Mouse (Mus musculus) neutrophil, adult 5-6 weeks (primary cell): Measurements from ENCODE around the gene Bcas3. TPM values are rescaled to one million over a fixed set of nuclear protein-coding genes. Genes with fewer than 3 reads are reported as not detected.

Experiments
- ATAC-seq: fragments of 151-379, 151-347 bp; 2 replicates; pipeline ENCODE4 v1.8.0; 2017; ENCODE audit warnings: mild to moderate bottlenecking, moderate TSS enrichment; ENCODE audit not compliant: insufficient number of reproducible peaks, poor library complexity, low FRiP score, severe bottlenecking; ENCODE audit errors: extremely low read depth
- total RNA-seq: library from RNA; stranded (forward); fragments of 200-1000 nt; gene quantifications from 2 replicates; pipeline ENCODE4 v1.2.3, GENCODE M21; 2017

Bcas3 gene
- total RNA-seq, 1 experiment from 2014 or later = 38.4 TPM

DNA sequence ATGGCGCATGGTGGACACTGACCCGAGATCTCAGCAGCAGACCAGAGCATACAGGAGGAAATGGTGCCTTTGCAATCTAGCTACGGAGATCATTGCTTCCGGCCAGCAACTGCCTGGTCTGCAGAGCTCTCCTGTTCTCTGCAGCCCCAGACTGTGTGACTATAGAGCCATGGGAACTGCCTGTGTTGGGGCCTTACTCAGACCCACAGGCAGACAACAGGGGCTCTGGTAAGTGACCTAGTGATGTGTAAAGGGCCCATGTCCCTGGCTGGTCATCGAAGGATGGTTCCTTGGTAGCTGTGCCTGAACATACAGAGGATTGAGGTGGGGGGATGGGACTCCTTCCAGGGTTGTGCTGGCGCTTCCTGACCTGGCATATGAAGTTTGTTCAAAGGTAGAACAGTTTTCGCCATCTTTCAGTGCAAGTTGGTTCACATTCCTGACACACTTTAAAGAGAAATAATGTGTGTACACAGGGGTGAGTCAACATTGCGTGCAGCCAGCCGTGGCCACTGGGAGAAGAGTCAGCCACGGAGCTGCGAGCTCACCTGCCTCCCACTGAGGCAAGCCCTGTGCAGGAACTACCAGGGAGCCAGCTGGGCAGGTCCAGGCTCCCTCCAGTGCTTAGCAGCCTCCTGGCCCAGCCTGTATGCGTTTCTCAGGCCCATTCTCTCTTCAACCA lies 439.7 kb downstream of the Bcas3 start:
- ATAC-seq = no peak

DNA sequence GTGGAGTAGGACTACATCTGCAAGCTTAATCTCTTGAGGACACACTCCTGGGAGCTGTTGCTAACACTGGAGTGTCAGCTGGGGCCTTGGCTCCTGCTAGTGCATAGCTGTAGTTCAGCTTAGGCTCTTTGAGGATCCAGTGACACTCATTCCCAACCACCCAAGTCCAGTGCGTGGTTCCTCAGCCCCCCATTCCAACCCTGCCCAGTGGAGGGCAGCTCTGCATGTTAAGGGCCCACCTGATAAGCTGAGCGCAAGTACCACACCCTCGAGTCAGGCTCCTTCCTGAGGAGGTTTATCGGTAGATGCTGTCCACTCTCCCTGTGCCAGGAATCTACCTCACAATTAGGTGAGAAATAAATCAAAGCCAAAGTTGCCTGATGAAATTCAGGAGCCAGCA lies 446.5 kb downstream of the Bcas3 start:
- ATAC-seq = no peak

DNA sequence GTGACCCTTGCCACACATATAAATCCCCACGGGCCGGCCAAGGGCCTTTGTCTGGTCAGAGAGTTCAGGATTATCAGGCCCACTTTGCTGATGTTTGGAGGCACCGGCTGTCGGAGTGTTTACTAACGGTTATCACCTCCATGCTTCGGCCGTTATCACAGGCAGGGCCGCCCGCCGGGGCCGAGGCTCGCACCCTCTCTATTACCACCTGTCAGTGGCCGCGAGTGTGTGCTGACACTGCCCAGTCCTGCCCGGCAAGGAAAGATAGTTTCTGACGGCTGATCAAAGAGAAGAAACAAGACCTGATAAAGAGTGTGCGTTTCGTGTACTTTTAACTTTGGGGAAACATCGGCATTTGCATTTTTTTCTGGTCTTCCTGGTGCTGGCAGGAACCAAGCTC lies 446.9 kb downstream of the Bcas3 start:
- ATAC-seq = no peak

DNA sequence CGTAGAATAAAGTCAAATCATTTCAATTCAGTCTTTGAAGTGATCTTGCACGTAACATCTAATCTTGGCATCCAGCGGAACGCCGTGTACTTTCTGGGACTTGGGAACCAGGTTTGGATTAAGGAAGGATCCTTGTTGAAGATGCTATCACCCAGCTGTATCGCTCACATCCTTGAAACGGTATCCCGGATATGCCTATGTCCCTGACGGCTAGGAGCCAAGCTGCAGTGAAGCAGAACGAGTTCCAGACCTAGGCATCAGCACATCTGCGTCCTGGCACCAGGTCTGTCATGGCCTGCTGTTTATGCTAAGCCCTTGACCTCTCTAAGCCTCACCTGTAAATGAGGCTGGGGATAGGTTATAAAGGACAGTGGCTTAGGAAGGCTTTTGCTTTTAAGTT lies 447.4 kb downstream of the Bcas3 start:
- ATAC-seq = no peak

DNA sequence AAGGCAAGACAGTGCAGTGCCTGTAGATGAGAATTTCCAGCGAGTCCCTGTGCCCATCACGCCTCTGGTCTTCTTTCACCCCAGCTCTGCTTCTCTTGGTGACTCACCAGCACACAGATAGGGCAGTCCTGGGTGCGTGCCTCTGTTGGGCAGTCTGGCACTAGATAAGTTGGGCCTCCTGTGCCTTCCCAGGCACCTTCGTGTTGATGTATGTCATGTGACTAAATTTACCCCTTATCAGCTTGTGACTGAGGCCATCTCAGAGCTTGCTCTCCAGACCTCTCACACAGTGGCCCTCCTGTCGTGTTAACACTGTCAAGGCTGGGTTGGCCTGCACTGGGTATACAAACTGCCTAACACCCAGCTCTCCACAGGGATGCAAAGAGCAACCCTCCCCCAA lies 451.1 kb downstream of the Bcas3 start:
- ATAC-seq = no peak

DNA sequence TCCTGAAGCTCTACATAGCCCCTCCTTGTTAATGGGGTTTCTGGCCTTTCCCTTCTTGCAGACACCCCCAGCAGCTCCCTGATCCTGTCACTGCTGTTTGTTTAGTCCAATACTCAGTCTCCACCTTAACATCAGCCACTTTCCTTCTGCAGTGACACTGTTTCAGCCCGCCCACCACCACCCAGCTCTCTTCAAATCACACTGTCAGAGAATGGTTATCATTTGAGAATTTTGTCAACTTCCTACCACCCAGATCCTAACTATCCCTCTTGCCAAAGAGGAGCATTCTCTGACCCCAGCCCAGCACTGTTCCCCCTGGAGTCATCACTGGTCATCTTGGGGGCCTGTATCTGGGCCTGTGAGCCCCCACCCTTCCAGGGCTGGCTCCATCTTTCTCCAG lies 452.8 kb downstream of the Bcas3 start:
- no peak for ATAC-seq

DNA sequence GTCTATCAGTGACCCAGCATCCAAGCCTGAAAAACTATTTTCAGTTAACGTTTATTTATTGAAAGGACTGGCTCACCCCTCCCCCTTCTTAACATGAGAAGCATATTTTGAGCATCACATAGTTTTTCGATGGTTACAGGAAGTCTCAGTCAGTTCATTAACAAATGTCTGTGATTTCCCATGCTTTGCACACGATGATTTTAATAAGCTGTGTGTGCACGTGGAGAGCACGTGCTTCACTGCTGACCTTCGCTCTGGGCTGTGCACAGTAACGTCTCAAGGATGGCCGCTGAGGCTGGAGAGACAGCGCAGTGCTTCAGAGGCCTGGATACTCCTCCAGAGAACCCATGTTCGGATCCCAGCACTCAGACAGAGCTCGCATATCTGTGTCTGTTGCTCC lies 454.4 kb downstream of the Bcas3 start:
- no peak for ATAC-seq

DNA sequence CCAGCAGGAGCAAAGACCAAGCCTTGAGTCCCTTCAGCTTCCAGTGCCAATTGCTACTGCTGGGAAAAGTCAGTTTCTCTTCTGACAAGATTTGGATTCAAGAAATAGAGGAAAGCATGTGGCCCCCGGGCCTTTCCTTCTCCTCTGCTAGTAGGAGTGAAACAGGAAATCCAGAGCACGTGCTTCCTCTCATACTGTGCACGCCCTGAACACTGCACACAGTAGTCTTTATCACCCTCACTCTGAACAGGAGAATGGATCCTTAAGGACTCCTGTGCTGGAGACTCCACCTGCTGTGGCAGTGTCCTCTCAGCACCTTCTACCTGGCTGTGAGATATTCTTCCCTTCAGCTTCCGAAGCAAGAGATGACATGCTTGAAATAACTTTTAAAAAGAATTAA lies 458.3 kb downstream of the Bcas3 start:
- no peak for ATAC-seq

DNA sequence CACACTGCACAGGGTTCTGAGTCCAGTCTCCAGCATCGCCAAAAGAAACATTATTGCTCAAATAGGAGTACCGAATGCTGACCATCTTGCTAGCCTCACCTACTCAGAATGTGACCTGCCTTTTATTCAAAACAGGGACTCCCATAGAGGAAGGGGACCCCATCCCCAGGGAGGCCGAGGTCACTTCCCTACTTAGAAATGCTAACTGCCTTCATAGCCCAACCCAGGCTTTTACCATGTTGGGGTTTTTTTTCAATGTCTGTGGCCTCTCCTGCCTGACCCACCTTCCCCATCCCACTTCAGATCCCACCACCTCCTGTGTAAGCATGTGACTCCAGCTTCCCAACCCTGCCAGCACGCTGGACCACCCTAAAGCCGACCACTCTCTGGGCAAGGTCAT lies 458.7 kb downstream of the Bcas3 start:
- ATAC-seq = no peak

DNA sequence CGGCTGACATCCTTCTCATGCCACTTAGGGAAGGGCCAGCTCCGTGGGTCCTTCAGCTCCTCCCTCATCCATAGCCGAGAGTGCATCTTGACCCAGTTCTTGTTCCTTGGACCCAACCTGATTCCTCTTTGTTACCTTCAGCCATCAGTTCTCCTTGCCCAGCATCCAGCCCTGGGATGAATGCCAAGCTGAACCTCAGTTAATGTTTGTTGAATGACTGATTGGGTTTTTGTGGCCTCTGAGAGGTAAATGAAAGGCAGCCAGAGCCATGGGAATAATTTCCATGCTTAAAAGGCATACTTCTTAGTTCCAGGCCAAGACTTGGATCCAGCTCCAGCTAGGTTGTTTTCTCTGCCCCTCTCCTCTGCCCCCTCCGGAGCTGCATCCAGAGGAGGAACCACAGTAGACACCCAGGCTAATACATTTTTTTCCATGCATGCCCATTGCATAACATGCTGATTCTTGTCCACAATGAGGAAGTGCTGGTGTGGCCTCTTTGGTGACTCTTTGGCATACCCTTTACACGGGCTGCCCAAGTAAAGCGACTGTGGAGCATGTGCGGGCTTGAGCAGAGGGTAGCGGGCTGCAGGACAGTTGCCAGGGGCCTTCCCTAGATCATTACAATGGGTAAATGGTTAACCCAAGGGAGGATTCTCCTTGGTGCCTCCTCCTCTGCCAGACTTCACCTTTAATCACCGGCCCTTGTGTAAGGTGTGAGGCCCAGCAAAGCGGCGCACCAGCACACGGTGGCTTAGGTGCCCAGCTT lies 459.4 kb downstream of the Bcas3 start:
- ATAC-seq = peak; percentile 59

DNA sequence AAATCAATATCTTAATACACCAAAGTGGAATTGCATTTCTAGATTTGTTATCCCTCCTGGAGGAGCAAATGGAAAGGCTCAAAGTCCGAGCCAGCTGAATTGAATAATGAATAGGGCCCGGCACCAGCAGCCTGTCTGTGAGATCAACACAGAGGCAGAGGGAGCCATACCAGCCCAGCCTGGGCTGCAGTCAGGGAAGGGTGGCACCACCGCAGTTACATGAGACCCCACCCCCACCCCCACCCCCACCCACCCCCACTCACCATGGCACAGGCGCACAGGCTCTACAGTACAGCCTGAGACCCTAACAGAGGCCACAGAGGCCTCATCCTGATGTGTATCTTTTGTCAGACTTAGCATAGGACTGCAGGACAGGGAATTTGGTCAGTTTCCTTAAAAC lies 461.7 kb downstream of the Bcas3 start:
- ATAC-seq = no peak

DNA sequence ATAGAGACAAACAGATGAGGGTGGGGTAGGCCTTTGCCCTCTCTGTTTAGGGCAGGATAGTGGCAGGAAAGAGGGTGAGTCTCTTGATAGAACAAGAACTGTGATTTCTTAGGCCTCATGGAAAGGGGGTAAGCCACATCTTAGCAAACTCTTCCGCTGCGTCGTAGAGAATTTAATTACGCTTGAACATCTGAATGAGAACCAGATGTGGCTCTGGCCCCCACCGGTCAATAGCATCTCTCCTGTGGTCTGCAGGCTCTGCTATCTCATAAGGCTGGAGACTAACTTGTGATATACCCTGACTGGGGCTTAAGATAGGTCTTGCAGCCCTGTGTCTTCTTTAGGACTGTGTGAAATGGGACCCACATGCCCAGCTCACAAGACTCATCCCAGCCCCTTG lies 463.5 kb downstream of the Bcas3 start:
- no peak for ATAC-seq

DNA sequence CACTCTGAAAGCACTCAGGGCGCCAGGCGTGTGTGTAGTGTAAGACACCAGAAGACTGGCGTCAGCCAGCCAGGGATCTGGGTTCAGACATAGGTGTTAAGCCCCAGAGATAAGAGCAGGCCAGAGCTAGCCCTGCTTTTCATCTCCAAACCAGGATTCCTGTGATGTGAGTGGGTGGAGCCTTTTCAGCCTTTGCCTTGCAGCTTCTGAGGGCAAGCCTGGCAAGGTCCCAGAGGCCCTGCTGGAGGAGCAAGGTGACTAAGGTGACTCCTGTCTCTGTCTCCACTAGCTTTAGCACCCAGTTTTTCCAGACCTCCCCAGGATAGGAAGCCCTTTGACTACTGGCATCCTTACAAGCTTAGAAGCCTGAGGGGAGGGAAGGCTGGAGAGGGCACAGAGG lies 465.4 kb downstream of the Bcas3 start:
- ATAC-seq = no peak

DNA sequence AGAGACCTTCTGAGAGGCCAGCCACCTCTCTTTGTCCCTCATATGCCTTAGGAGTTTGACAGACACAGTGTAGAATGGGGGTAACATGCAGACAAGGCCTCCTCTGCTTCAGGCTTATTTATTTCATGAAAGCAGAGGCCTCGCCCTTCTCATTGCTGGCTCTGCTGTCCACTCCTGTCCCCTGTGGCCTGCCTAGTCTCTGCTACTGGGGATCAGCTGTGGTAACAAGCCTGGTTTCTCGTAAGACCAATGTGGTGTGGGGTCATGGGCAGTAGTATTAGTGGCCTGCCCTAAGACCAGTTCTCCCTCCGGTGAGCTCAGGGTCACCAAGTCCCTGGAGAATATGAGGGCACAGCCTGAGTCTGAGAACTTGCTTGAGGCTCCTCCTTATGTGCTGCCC lies 468.0 kb downstream of the Bcas3 start:
- no peak for ATAC-seq

DNA sequence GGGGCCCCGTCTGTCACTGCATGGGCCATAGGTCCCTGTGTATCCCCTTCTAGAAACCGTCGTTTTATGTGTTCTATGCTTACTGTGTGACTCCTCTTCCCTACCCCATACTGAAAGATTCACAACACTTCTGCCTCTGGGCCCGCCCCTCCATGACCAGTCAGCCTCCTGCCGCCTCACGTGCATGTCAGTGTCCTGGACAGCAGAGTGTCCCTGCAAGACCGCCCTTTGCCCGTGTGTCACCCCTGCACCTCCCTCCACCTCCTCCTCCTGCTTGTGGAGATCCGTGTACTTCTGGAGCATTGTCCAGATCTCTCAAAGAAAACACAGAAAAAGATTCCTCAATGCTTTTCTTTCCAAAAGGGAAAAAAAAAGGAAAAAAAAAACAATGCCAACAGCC lies 468.7 kb downstream of the Bcas3 start:
- ATAC-seq = no peak

DNA sequence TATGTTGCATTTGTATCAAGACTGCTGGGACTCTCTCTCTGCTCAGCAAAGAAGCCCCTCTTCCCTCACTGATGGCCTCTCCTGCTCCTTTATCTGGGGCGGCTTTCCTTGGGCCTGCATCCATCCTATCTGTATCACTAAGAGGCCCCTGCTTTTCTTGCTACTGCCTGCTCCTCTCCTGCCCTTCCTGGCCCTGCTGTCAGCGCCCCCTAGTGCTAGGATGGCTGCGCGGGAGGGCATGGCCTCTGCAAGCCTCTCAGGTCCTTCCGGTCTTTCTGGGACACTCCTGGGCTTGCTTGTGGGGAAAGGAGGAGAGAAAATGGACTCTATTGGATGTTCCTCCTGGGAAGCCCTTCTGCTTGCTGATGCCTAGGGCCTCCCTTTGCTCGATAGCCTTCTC lies 470.2 kb downstream of the Bcas3 start:
- peak; percentile 30; the same call in 1 of the 2 replicates for ATAC-seq

DNA sequence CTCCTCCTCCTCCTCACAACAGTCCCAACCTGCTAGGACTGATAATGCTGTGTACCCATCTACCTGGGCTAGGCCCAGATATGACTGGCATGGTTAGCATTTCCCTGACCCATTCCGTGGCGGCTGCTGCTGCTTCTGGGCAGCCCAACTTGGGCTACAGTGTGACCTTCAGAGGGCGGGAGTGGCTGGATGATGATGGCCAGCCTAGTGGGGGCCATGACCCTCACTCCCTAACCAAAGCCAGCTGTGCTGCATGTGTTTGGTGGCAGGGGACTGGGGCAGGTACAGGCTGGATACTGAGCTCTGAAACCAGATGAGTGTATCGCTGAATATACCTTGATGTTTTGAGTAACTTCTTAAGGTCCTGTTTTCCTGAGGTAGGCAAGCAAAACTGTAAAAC lies 470.8 kb downstream of the Bcas3 start:
- ATAC-seq = no peak

DNA sequence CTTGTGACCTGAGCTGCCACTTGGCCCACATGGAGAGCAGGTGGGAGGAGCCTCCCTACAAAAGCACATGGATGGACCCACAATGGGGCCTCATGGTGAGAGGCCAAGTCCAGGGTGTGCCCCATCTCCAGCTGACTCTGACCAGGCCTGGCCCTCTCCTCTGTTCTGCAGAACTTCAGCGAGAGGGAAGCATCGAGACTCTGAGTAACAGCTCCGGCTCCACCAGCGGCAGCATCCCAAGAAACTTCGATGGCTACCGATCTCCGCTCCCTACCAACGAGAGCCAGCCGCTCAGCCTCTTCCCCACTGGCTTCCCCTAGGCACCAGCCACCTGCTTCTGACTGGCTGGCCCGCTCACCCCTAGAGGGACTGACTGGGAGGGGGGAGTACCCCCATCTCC lies 472.1 kb downstream of the Bcas3 start:
- ATAC-seq = no peak

DNA sequence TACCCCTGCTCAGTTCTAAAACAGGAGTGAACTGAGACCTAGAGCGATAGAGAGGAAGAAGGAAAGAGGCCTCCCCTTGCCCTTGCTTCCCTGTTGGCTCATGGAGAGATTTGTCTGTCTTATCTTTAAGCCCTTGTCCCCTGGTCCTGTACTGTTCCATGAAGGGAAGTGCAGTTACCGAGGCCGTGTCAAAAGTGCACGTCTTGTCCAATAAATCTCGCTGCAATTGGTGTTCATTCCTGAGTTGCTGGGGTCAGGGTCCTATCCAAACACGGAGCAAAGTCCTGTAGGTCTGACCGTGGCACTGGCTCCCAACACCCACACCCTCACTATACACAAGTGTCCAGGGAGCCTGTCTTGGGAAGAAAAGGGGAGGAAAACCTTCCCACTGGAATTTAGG lies 472.9 kb downstream of the Bcas3 start:
- ATAC-seq = no peak

DNA sequence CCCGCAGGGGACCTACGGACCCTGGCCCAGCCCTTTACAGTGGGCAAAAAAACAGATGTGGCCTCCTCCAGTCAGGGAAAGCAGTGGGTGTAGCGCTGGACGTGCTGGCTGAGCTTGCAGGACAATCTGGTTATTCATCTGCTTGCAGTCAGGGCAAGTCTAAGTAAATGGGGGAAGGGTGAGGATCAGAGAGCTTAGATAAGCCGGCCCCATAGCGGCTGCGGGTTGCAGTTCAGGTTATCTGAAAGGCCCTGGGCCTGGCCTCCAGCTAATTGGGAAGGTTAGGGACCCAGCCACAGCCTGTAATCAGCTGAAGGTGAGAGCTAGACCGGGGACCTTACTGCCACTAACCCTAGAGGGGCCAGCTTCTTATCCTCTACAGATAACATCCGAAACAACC lies 474.4 kb downstream of the Bcas3 start:
- no peak for ATAC-seq
